Mouse (Mus musculus) kidney, embryonic 14.5 days (tissue): Measurements from ENCODE around the gene Cyp4f39. TPM values are rescaled to one million over a fixed set of nuclear protein-coding genes. Genes with fewer than 3 reads are reported as not detected.

ENCODE experiments used
- ATAC-seq: fragments of 200-750 bp; cut with Nextera tagmentation; 2 replicates; pipeline ENCODE4 v1.8.0; 2017; ENCODE audit warnings: moderate number of reproducible peaks, mild to moderate bottlenecking, moderate TSS enrichment, moderate library complexity; ENCODE audit not compliant: low FRiP score, low TSS enrichment
- H3K27ac ChIP-seq: fragments of 300-500 bp; sonication (generic); 2 replicates; pipeline ENCODE4 v1.5.1; 2014; ENCODE audit warnings: low read depth, mild to moderate bottlenecking, low read length, moderate library complexity, mixed read lengths
- H3K27me3 ChIP-seq: fragments of 300-500 bp; sonication (generic); 2 replicates; pipeline ENCODE4 v1.6.1; 2014; ENCODE audit warnings: mild to moderate bottlenecking, low read length; ENCODE audit not compliant: control insufficient read depth, insufficient read depth
- H3K36me3 ChIP-seq: fragments of 300-500 bp; sonication (generic); 2 replicates; pipeline ENCODE4 v1.6.1; 2014; ENCODE audit warnings: low read length, mixed read lengths; ENCODE audit not compliant: control insufficient read depth, insufficient read depth
- H3K4me1 ChIP-seq: fragments of 300-500 bp; sonication (generic); 2 replicates; pipeline ENCODE4 v1.6.1; 2014; ENCODE audit warnings: low read length, mixed read lengths; ENCODE audit not compliant: control insufficient read depth, insufficient read depth
- H3K4me2 ChIP-seq: fragments of 300-500 bp; sonication (generic); replicated peaks from 2 replicates; pipeline ENCODE4 v1.6.1; 2014; ENCODE audit warnings: low read depth, mild to moderate bottlenecking, low read length
- H3K4me3 ChIP-seq: fragments of 300-500 bp; sonication (generic); 2 replicates; pipeline ENCODE4 v1.5.1; 2014; ENCODE audit warnings: mild to moderate bottlenecking, low read length
- H3K9ac ChIP-seq: fragments of 300-500 bp; sonication (generic); 2 replicates; pipeline ENCODE4 v1.6.1; 2014; ENCODE audit warnings: low read depth, mild to moderate bottlenecking, low read length, moderate library complexity
- H3K9me3 ChIP-seq: fragments of 300-500 bp; sonication (generic); 2 replicates; pipeline ENCODE4 v1.6.1; 2016; ENCODE audit warnings: low read length; ENCODE audit not compliant: control insufficient read depth
- WGBS: fragments of 180-500 bp; shearing (Covaris S2); extraction: QIAGEN DNeasy Blood & Tissue Kit; methylation state at CpG from one replicate; pipeline ENCODE4 v1.1.7; 2014; 5-methylcytosine and 5-hydroxymethylcytosine counted together
- polyA plus RNA-seq: library from polyadenylated mRNA; unstranded; fragments of >200 nt; fragmentation: Nextera tagmentation; extraction: Ambion mirVana; gene quantifications from 2 replicates; pipeline ENCODE4 v1.2.1, GENCODE M21; 2014

Gene Cyp4f39
- 0.63 and 0.72 TPM in 2 replicates for polyA plus RNA-seq

GRCm38 (mm10) chr17:32452482-32452881, at the start of gene Cyp4f39:
TSS of gene Cyp4f39 (plus strand) at chr17:32452723.
- Histone ChIP-seq H3K36me3 (no peaks in the 10 kb centered on the region), H3K4me1 (no peaks in the 10 kb centered on the region), H3K27ac (no peak within 1 kb of the TSS), H3K9ac (0 out of 2 replicates have a peak within 1 kb of the TSS, but pooled peaks have one; percentile 24), H3K4me3 (peak within 1 kb of the TSS; percentile 32), H3K4me2 (peak within 1 kb of the TSS; percentile 49), H3K9me3 (peaks cover 2% of the 10 kb centered on the region; the same call in 1 of the 2 replicates), H3K27me3 (peaks cover 10% of the 10 kb centered on the region)
- WGBS: under 1% methylated on average over 19 of the region's 19 CpGs
- peak; percentile 70 for ATAC-seq

- ATAC-seq: no peak
- H3K27ac ChIP-seq: no peak overlapping the region
- no peaks in the 10 kb centered on the region for H3K9me3 ChIP-seq
- no peak overlapping the region for H3K4me2 ChIP-seq
- 75% methylated on average over 11 of the region's 11 CpGs for WGBS
- no peaks in the 10 kb centered on the region for H3K36me3 ChIP-seq
- H3K4me3 ChIP-seq: no peak overlapping the region
- H3K4me1 ChIP-seq: no peaks in the 10 kb centered on the region
- peaks cover 6% of the 10 kb centered on the region; the same call in 1 of the 2 replicates for H3K27me3 ChIP-seq
- no peak overlapping the region for H3K9ac ChIP-seq
Measured at GRCm38 (mm10) chr17:32402779-32403157, 49.8 kb upstream of the Cyp4f39 start.

- H3K9me3 ChIP-seq: no peaks in the 10 kb centered on the region
- no peak for ATAC-seq
- no peak within 1 kb of the TSS for H3K4me3 ChIP-seq
- no peak within 1 kb of the TSS for H3K4me2 ChIP-seq
- 0 out of 2 replicates have a peak, but pooled peaks cover under 1% of the 10 kb centered on the region for H3K27me3 ChIP-seq
- no peaks in the 10 kb centered on the region for H3K36me3 ChIP-seq
- H3K4me1 ChIP-seq: no peaks in the 10 kb centered on the region
- H3K27ac ChIP-seq: no peak within 1 kb of the TSS
- 74% methylated on average over 8 of the region's 8 CpGs for WGBS
- no peak within 1 kb of the TSS for H3K9ac ChIP-seq
Measured at GRCm38 (mm10) chr17:32403417-32403816, 49.1 kb upstream of the Cyp4f39 start, which contains the start of gene Rasal3. TSS of gene Rasal3 (minus strand) at chr17:32403583.

GRCm38 (mm10) chr17:32411898-32412297, 40.6 kb upstream of the Cyp4f39 start:
- ATAC-seq: no peak
- WGBS: 87% methylated on average over 6 of the region's 6 CpGs
- H3K9ac ChIP-seq: no peak overlapping the region
- H3K9me3 ChIP-seq: no peaks in the 10 kb centered on the region
- no peaks in the 10 kb centered on the region for H3K4me1 ChIP-seq
- H3K27ac ChIP-seq: no peak overlapping the region
- H3K27me3 ChIP-seq: peaks cover 9% of the 10 kb centered on the region; the same call in 1 of the 2 replicates
- H3K4me2 ChIP-seq: no peak overlapping the region
- H3K4me3 ChIP-seq: no peak overlapping the region
- H3K36me3 ChIP-seq: no peaks in the 10 kb centered on the region

- 42% methylated on average over 24 of the region's 24 CpGs for WGBS
Measured at GRCm38 (mm10) chr17:32415417-32416020, 37.0 kb upstream of the Cyp4f39 start.

GRCm38 (mm10) chr17:32416771-32417170, 35.8 kb upstream of the Cyp4f39 start:
- no peak overlapping the region for H3K4me2 ChIP-seq
- no peak overlapping the region for H3K9ac ChIP-seq
- H3K4me3 ChIP-seq: no peak overlapping the region
- no peaks in the 10 kb centered on the region for H3K4me1 ChIP-seq
- H3K27ac ChIP-seq: no peak overlapping the region
- WGBS: 91% methylated on average over 14 of the region's 14 CpGs
- H3K9me3 ChIP-seq: no peaks in the 10 kb centered on the region
- peaks cover 9% of the 10 kb centered on the region; the same call in 1 of the 2 replicates for H3K27me3 ChIP-seq
- ATAC-seq: no peak
- no peaks in the 10 kb centered on the region for H3K36me3 ChIP-seq

More at GRCm38 (mm10) chr17:32415417-32416020, 37.0 kb upstream of the Cyp4f39 start:
- no peak for ATAC-seq
- H3K27ac ChIP-seq: no peak overlapping the region
- no peak overlapping the region for H3K4me3 ChIP-seq
- 0 out of 2 replicates have a peak overlapping the region, but pooled peaks have one; percentile 13 for H3K4me2 ChIP-seq
- H3K9me3 ChIP-seq: no peaks in the 10 kb centered on the region
- H3K36me3 ChIP-seq: no peaks in the 10 kb centered on the region
- no peak overlapping the region for H3K9ac ChIP-seq
- peaks cover 9% of the 10 kb centered on the region; the same call in 1 of the 2 replicates for H3K27me3 ChIP-seq
- no peaks in the 10 kb centered on the region for H3K4me1 ChIP-seq

GRCm38 (mm10) chr17:32419989-32420388, 32.5 kb upstream of the Cyp4f39 start:
- no peak overlapping the region for H3K9ac ChIP-seq
- H3K4me3 ChIP-seq: no peak overlapping the region
- no peaks in the 10 kb centered on the region for H3K9me3 ChIP-seq
- no peak overlapping the region for H3K27ac ChIP-seq
- 74% methylated on average over 2 of the region's 2 CpGs for WGBS
- ATAC-seq: no peak
- H3K4me1 ChIP-seq: no peaks in the 10 kb centered on the region
- 0 out of 2 replicates have a peak, but pooled peaks cover 9% of the 10 kb centered on the region for H3K27me3 ChIP-seq
- no peak overlapping the region for H3K4me2 ChIP-seq
- no peaks in the 10 kb centered on the region for H3K36me3 ChIP-seq

GRCm38 (mm10) chr17:32420781-32421180, 31.7 kb upstream of the Cyp4f39 start:
- Histone ChIP-seq H3K9ac (no peak overlapping the region), H3K9me3 (no peaks in the 10 kb centered on the region), H3K27ac (no peak overlapping the region), H3K4me3 (no peak overlapping the region), H3K4me2 (no peak overlapping the region), H3K4me1 (no peaks in the 10 kb centered on the region), H3K27me3 (0 out of 2 replicates have a peak, but pooled peaks cover 6% of the 10 kb centered on the region), H3K36me3 (no peaks in the 10 kb centered on the region)
- no peak for ATAC-seq
- 74% methylated on average over 8 of the region's 8 CpGs for WGBS

- H3K9me3 ChIP-seq: no peaks in the 10 kb centered on the region
- ATAC-seq: no peak
- WGBS: 93% methylated on average over 2 of the region's 2 CpGs
- H3K36me3 ChIP-seq: no peaks in the 10 kb centered on the region
- no peaks in the 10 kb centered on the region for H3K4me1 ChIP-seq
- no peaks in the 10 kb centered on the region for H3K27me3 ChIP-seq
- no peak within 1 kb of the TSS for H3K4me3 ChIP-seq
- no peak within 1 kb of the TSS for H3K9ac ChIP-seq
- no peak within 1 kb of the TSS for H3K4me2 ChIP-seq
- H3K27ac ChIP-seq: no peak within 1 kb of the TSS
Measured at GRCm38 (mm10) chr17:32424034-32424433, 28.5 kb upstream of the Cyp4f39 start, which contains the start of gene Pglyrp2. TSS of gene Pglyrp2 (minus strand) at chr17:32424167.
